Mouse (Mus musculus): ENCODE results near the gene Gm20388.

DNA sequence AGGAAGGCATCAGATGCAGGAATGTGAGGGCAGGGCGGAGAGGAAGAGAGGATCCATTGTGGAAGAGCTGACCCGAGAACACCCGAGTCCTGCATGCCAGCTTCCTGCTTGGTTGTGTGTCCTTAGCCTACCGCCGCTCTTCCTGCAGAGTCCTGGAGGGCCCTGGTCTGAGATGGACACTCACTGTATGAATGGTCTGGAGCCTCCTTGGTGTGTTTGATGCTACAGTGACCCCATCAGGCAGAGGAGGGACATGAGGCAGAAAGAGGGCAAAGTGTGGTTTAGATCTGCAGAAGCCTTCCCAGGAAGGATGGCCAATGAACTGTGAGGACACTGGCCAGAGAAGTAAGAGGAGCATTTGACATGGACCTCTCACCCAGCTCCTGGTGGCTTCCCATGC is 3244.5 kb downstream of the Gm20388 start:
- TF ChIP-seq CTCF (IDR thresholded peaks at IDR 0.05; ENCODE audit: low read depth, low read length) (no peak), POLR2AphosphoS5 (IDR thresholded peaks at IDR 0.05; ENCODE audit: insufficient replicate concordance, low read depth, low read length) (no peak), TAL1 (conservative IDR thresholded peaks at IDR 0.05; ENCODE audit: low read depth, low read length) (no peak), GATA1 (IDR thresholded peaks at IDR 0.05; ENCODE audit: borderline replicate concordance, low read length) (no peak)

All from G1E (cell line).